8 mouse cellular contexts compared by ENCODE assay signal in the genomic region with DNA sequence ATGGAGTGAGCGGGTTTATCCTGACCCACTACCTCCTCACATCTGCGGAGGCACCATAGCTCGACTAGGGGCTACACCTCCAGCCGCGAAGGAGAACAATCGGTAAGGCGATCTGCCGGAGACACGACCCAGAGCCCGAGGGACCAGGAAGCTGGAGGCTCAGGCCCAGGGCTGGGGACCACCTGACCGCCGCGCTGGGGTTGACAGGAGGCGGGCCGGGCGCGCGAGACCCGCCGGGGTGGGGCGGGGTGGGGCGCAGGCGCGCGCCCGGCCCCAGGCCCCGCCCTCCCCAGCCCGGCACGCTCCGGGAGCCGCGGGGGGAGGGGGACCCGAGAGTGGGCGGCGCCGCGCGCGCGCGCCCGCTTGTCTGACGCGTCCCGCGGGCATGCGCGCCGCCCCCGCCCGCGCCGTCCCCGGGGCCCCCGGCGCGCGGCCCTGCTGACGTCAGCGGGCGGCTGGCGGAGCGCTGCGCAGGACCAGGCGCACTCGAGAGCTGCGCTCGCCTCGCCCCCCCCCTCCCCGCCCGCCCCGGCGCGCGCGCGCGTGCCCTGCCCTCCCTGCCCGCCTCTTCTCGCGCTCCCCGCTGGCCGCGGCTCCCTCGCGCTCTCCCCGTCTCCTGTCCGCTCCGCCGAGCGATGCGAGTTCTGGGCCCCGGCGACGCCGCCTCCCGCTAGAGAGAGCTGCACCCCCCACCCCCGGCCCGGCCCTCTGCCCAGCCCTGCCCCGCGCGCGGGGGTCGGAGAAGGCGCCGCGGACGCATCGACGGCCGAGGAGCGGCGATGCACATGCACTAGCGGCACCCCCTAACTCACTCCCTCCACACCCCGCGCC. TPM values are rescaled to one million over a fixed set of nuclear protein-coding genes. Genes with fewer than 3 reads are reported as not detected.
DNase-seq lines count a peak whose midpoint lies in the region; ATAC-seq and TF ChIP-seq lines count a peak whose summit lies in the region.

No protein-coding gene starts in this region.

- POLR2A ChIA-PET in Patski (lab: Charles Lee), result no interaction called here

- in situ Hi-C loops in Patski (cut with MboI; ENCODE audit: low pct_unique_long_range_greater_than_20kb), result no loop called here

- peak overlapping the region; percentile 83 for H3K4me2 ChIP-seq in lung, postnatal 0 days (replicated peaks; ENCODE audit: low read depth, low read length)

- H3K4me1 ChIP-seq in hindbrain, embryonic 10.5 days (replicated peaks), result peaks cover 35% of the 10 kb centered on the region
- H3K4me1 ChIP-seq in lung, postnatal 0 days (ENCODE audit: insufficient read depth, low read depth, low read length), result peaks cover 4% of the 10 kb centered on the region; the same call in 1 of the 2 replicates

- H3K4me3 ChIP-seq in hindbrain, embryonic 10.5 days, result peak overlapping the region; percentile 75
- H3K4me3 ChIP-seq in lung, postnatal 0 days (ENCODE audit: low read depth, low read length), result peak overlapping the region; percentile 58

- CTCF ChIA-PET in Patski (lab: Charles Lee), result no interaction called here

- peak; percentile 65 for ATAC-seq in Patski
- ATAC-seq in lung, postnatal 0 days, result peak; percentile 90

- no peaks in the 10 kb centered on the region for H3K9me3 ChIP-seq in hindbrain, embryonic 10.5 days
- no peaks in the 10 kb centered on the region for H3K9me3 ChIP-seq in lung, postnatal 0 days (ENCODE audit: low read length)

- TF ChIP-seq EP300 in lung, postnatal 0 days (IDR thresholded peaks at IDR 0.05), result no peak

- no peak for TF ChIP-seq CTCF in Patski (IDR thresholded peaks at IDR 0.05)
- no peak for TF ChIP-seq CTCF in lung, postnatal 0 days (IDR thresholded peaks at IDR 0.05)

- peak overlapping the region; percentile 43; the same call in 1 of the 2 replicates for H3K9ac ChIP-seq in lung, postnatal 0 days (replicated peaks; ENCODE audit: low read depth)

- DNase-seq in Patski (ENCODE audit: low read depth, low spot score), result no peak
- peak; percentile 90 for DNase-seq in cerebellum, adult 8-10 months
- DNase-seq in frontal cortex, adult 2 months (ENCODE audit: extremely low spot score in 1 of 2, low spot score in 1 of 2), result peak; percentile 66 to 88
- peak; percentile 82 for DNase-seq in hindbrain, embryonic 10.5 days (ENCODE audit: low spot score)
- DNase-seq in layer of hippocampus, postnatal 14 days (ENCODE audit: low spot score in 2 of 2), result peak; percentile 82 to 89
- peak; percentile 83 for DNase-seq in lung, postnatal 0 days (ENCODE audit: low spot score)
- peak; percentile 89 for DNase-seq in retina, postnatal 7 days (ENCODE audit: low read depth, low spot score)
- DNase-seq in urinary bladder, postnatal 14 days (ENCODE audit: low spot score), result peak; percentile 81

- peaks cover 57% of the 10 kb centered on the region for H3K27me3 ChIP-seq in Patski
- peaks cover 55% of the 10 kb centered on the region for H3K27me3 ChIP-seq in hindbrain, embryonic 10.5 days (ENCODE audit: insufficient read depth, poor library complexity, severe bottlenecking)
- H3K27me3 ChIP-seq in lung, postnatal 0 days (replicated peaks; ENCODE audit: insufficient read depth, low read length), result peaks cover 14% of the 10 kb centered on the region

- H3K27ac ChIP-seq in hindbrain, embryonic 10.5 days, result peak overlapping the region; percentile 91
- H3K27ac ChIP-seq in lung, postnatal 0 days (ENCODE audit: low read length), result no peak overlapping the region

- no peaks in the 10 kb centered on the region for H3K36me3 ChIP-seq in hindbrain, embryonic 10.5 days
- H3K36me3 ChIP-seq in lung, postnatal 0 days (ENCODE audit: insufficient read depth, low read length), result no peaks in the 10 kb centered on the region

- WGBS in hindbrain, embryonic 10.5 days, result under 1% methylated on average over 99 of the region's 116 CpGs
- 6% methylated on average over 27 of the region's 116 CpGs for WGBS in lung, postnatal 0 days

RNA-seq across cellular contexts. Expression of gene Gnao1, which starts 0.5 kb away (rescaled TPM):
- 2.3 TPM for polyA plus RNA-seq in Patski (2021)
- 430 and 444 TPM in 2 replicates for polyA plus RNA-seq in frontal cortex, adult 2 months (2012; rRNA removed)
- 16.2 and 32.7 TPM in 2 replicates for polyA plus RNA-seq in hindbrain, embryonic 10.5 days (2016; fragmentation: Nextera tagmentation; extraction: Ambion mirVana)
- 100 to 1,000 TPM; 795 to 812 TPM for total RNA-seq in layer of hippocampus, postnatal 14 days (2021)
- 5.9 and 8.5 TPM in 2 replicates for polyA plus RNA-seq in lung, postnatal 0 days (2015; fragmentation: Nextera tagmentation; extraction: Ambion mirVana)

Comparison
In these comparisons a context has a peak if more than half of its experiments do, and no peak if none do; other contexts are left out.
1. RNA of gene Gnao1, which starts 0.5 kb away (polyA plus RNA-seq): 430 to 444 TPM in frontal cortex, adult 2 months; 16.2 to 32.7 TPM in hindbrain, embryonic 10.5 days, 5.9 to 8.5 TPM in lung, postnatal 0 days and 2.3 TPM in Patski (single experiment); every median in the first group is over 10 times any median in the second.